Mouse (Mus musculus): ENCODE measurements at regions not wholly inside any gene's neighbourhood (a gene's known extent, or its start where the extent isn't known, plus 50 kb on each side); places are given as distances from the start of the nearest gene placed in this dataset.

DNA sequence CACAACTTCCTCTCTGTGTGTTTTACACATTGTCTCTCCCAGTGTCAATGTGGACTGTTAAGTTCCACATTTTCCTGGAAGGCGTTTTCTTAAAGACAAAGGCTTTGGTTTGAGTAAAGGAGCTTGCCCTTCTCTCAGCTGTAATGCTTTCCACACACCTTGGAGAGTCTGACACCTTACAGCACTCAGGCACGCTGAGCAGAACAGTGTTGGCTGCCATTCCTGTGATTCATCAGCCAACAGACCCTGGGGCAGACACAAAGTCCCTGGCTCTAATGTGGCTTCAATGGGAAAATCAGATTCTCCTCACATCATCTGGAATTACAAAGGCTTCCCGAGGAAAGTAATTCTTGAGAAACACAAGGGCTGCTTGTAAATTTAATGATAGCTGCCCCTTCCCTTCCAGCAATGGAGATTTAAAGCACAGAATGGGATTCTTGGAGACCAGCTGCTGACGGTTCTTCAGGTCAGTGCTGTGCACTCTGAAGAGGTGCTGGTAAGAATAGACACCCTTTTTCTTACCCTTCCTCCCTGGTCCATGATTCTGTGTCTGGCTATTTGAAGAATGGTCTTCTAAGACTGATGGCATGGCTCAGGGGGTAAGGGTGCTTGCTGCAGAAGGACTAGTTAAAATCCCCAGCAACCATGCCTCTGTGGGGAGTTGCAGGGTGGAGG is 468.4 kb upstream of the Nr2f2 start:
- no peak for DNase-seq

DNA sequence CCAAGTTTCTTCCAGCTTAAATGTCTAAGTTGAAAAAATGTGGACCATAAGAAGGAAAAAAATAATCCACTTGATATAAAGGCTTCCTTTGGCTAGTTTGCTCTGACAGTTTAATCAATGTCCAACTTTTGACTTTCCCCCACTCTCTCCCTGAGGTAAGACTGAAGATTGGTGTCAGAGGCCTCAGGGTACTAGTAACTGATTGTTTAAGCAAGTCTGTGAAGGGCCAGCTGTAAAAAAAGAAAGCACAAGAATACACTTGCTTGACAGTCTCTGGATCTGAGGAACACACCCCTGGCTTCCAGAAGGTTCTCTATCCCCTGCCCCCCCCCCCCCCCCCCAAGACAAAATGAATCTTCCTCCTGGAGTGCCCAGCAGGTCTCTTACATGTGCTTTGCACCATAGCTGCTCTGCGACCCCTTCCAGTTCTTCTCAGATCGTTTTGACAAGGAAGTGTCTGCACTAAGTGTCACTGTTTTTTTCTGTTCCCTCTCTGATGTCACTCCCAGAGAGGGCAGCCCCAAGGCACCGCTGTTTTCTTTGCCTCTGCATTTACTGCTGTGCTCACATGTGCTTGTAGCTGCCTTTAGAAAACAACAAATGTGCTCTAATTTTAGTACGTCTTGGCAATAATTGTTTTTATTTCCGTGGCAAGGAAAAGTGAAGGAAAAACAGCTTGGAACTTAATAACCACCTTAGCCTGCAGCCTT is 462.1 kb upstream of the Nr2f2 start:
- DNase-seq: no peak

DNA sequence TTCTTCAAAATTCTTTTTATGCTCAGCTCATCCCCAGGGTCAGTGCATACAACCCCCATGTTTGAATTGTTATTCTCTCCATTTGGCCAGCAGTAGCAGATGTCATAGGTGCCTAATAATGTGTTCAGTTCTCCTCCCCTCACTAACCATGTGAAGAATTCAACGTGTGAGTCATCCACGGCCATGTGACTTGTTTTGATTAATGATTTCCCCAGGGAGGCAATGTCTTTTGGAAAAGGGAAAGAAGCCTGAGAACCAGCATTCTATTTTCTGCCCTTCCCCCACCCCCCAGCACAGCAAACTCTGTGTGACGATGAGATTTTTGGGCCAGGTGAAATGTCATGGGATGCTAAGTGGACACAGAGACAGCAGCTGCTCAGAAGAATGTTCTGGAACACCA is 459.5 kb upstream of the Nr2f2 start:
- DNase-seq: no peak

DNA sequence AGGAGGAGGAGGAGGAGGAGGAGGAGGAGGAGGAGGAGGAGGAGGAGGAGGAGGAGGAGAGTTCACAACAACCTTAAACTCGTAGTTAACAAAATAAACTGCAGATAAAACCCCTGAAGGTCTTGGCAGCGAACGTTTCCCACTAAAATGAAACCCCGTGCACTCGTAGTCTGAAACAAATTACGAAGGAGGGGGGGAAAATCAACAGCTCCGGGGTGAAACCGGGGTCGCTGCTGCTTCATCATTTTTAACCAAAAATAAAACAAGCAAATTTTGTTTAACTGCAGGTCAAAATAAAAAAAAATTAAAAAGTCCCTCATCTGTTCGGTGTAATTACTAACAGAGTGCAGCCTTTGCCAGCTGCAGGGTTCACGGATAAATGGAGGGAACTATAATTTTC is 456.5 kb upstream of the Nr2f2 start:
- no peak for DNase-seq

DNA sequence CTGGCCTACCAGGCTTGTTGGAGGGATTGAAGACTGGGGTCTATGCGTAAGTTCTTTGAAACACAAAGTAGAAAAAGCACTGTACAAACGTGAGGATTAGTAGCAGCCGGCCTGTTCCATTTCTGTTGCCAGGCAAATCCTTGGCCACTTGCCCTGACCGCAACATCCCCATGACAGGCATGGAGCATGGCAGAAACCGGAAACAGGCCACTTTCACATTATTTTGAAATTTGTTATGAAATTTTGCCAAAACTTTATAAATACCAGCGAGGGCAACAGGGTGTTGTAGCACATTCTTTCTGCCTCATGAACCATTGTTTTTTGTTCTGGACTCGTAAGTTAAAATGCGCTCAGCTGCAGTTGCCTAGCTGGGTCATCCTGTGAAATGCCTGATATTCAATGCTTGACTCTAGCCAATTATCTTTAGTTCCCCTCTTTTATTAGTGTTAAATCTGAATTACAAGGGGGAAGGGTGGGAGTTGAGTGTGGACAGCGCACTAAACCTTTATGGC is 455.8 kb upstream of the Nr2f2 start:
- DNase-seq: peak; percentile 62

DNA sequence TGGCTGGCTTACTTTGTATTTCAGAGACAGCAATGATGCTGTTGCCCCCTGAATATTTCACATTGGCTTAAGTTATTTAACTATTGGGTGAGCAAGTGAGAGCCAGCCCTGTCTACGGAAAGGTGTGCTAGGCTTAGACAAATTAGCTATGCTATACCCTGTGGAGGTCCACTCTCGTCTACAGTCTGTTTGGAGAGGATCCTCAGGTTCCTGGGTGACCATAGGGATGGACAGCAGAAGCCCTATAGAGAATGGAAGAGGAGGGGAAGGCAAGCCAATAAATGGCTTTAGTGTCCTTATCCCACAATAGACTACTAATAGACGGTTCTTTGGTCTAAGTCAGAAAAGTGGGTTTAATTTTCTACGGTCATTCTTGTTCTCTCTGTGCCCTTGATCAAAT is 455.3 kb upstream of the Nr2f2 start:
- no peak for DNase-seq

DNA sequence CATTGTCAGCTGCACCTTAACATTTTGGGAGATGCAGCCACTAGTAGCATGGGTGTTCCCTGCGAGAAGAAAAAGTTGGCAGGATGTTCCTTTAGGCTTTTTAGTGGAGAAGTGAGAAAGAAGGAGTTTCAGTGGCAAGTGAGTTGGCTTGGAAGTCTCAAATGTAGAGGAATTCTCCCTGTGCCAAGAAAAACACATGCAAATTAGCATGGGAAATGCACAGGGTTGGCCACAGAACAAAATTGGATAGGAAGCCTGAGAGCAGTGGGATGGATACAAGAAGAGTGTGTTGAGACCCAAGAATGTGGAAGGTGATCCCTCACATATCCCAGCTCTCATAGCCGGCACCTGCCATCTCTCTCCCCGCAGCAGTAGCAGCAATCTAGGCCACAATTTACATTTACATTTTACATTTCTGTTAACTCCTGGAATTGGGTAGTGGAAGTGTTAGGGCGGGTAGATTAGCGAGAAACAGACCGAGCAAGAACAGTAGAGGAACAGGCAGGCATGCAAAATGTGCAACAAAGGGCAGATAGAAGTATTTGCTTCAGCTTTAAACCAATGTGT is 450.9 kb upstream of the Nr2f2 start:
- DNase-seq: no peak

DNA sequence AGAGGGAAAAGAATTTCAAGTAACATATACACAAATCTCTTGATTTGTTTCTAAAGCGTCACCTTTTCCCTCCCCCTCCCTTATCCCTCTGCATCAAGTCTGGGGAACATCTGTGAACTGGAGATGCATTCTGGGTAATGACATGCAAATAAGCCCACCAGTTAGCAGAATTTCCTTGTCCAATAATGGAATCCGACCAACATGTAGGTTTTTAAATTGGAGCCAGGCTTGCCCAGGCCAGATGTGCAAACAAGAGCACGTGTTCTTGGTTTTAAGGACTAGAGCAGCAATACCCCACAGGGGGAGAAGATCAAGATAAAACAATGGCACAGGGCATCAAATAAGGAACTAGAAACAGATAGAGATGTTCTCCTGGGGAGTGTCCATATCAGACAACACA is 447.9 kb upstream of the Nr2f2 start:
- no peak for DNase-seq

DNA sequence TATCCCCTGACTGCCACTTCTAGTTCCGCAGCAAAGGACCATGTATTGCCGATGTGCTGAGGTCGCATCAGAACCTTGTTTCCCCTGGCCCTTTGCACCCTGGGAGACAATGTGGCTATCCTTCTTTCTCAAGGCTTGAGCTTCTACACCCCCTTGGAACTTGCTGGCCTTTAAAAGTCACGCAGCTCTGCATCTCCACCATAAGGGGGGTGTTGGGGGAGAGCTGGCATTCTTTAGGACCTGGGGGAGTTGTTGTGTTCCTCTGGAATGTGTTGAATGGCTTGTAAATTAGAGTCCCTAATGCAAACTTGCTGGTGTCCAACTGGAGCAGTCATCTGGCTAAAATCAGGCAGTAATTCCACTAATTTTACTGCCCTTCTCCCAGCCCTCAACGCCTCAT is 446.6 kb upstream of the Nr2f2 start:
- no peak for DNase-seq

DNA sequence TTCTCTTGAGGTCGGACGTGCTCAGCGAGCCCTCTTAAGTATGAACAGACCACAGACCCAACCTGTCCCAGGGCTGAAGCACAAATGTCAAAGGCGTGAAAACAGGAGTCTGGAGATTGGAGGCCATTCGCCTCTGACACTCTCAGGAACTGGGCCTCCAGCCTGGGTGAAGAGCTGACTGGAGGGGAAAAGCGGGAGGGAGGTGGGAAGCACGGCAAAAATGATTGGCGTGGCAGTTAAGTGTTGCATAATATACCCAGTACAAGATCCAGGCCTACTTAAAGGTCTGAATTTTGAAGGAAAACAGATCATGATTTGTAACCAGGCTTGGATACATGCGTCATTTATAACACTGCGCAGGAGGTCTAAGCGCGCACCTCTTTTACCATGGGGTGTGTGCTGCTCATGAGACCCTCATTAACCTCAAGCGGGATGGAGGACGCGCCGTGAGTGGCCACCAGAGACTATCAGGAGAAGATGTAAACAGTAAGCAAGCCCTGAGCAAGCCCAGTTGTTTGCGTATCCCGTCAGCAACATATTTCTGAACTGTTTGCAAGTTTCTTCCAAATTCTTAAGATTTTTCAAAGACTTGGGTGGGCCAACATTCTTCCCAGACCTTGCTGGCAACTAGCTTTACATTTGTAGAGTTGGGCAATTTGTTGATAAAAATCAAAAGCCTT is 444.0 kb upstream of the Nr2f2 start:
- DNase-seq: no peak

DNA sequence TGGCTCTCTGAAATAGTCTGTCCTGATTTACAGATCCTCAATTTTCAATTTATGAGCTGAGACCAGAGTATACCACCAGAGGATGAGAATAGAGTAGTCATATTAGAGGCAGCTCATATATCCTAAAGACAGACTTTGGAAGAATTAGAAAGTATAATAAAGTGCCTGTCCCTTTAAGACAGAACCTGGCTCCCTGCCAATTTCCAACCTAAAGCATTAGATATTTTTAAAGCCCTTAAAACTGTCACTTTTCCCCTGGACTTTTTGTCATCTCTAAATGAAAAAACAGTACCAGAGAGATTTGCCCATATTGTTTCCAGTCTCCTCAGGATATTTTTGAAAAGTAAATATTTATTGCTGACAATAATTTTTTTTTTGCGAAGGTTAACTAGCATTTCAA is 437.7 kb upstream of the Nr2f2 start:
- DNase-seq: peak; percentile 12

DNA sequence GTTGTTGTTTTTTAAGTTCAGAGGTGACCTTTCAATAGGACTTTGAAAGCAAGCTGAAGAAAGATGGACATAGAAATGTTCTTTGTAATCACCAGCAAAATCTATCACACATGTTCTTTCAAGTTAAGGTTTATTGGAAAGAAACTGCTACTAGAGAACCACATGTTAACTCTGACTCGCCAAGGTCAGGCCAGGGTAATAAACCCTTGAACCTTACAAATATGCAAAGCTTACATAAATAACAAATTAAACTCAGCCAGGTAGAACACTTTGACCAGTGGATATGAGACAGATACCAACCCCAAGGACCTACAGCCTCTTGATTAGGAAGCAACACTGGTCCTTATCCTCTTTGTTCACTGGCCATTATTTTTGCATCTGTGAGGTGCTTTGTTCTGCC is 433.4 kb upstream of the Nr2f2 start:
- DNase-seq: no peak

DNA sequence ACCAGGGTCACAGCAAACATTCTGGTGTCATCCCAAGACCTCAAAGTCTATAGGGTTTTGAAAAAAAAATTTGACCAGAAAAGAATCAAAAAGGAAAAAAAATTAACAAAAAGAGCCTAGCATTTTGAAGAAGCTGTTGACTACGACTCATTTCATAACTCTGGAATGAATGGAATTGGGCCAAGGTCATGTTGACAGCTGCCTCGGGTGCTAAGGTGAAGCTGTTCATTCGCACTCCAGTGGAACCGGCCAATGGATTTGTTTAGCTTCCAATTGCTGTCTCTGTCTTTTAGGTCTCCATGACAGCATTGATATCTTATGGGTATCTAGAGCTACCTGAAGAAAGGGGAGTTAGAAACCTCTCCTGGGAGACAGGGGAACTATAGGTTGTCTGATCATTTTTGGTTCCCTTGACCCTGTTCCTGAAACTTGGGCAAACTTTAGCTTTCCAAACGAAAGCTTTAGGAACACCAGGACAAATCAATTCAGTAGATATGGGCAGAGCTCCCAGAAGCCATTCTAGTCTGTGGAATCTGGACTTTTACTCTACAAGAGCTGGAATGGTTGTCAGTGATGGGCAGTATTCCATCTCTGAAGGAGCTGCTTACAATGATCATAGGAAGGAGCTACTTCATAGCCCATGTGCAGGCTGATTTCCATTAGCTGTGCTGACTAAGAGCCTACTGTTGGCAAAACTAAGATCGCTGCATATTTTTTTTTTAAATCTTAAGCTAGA is 432.7 kb upstream of the Nr2f2 start:
- DNase-seq: no peak

DNA sequence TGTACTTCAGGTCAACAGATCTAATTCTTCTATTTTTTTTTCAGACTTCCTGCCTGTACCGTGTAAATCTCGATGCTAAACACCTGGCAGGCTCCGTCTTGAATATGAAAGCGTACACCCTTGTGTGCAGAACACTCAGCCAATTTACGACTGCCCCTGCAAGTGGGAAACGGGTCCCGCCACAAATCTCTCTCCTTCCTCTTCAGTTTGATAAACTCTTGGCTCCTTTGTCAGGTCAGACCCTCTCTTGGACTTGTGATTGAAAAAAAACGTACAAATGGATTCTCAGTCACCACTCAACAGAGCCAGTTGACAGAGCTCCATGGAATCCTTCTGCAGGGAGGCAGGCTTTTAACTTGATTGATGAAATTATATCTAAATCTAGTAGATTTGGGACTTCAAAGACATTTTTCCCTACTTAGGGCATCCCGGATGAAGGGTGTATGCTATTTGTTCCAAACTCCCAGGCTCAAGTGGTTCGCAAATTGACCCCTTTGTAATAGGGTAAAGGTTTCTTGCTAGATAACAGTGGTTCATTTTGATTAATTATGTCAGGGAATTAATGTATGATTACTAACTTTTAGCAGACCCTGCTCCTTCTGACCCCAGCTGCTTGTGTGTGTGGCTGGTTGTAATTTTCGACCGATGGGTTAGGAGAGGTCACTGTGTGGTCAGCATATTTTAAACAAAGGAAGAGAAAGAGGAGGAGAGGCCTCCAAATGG is 429.7 kb upstream of the Nr2f2 start:
- DNase-seq: no peak

DNA sequence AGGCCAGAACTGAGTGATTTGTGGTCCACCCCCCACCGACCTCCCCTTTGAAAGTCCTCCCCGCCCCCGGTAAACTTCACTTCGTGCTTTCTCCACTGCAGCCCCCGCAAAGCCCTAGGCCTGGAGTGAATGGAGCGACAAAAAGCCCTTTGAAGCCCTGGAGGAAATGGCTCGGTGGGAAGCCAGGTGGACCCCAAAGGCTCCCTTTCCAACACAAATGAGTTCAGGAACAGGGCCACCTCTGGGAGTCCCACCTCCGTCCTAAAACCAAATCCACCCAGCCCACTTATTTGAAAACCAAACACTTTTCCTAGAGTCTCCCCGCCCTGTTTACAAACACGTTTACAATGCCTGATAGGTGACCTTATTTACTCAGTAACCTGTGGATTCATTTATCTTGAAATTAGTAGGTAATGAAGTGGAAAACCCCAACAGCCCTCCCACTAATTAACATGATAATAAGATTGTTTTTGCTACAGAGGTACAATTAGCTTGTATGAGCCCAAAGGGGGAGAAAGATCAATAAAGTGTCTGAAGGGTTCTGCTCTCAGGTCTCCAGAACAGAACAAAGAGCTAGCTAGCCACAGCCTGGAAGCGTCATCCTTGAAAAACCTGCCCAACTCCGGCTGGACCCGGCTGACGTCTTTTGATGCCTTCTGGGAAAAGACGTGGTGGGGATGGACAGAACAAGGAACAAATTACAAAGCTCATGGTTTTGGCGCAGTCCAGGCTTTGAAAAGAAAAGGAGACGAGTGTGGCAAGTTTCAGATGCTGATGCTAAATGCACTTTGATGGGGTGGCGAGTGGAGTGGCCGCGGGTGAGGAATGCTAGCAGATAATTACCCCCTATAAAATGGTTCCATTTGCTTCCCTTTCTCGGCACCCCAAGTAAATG is 422.6 kb upstream of the Nr2f2 start:
- DNase-seq: no peak

DNA sequence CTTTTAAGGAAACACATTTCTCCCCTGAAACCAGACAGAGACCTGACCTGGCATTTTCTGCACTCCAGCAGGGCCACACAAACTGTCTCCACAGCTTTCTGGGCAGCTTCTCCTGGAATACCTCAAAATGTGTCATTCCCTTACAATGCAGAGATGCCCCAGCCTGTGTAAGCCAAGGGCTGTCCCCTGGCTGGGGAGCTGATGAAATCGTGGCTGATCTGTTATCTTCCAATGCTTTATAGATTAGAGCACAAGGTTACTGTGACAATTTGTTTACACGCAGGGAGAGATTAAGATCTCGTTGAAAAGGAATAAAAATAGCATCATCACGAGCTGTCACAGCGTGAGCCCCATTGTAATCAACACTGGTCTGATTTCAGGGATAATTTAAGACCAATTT is 421.4 kb upstream of the Nr2f2 start:
- DNase-seq: no peak

DNA sequence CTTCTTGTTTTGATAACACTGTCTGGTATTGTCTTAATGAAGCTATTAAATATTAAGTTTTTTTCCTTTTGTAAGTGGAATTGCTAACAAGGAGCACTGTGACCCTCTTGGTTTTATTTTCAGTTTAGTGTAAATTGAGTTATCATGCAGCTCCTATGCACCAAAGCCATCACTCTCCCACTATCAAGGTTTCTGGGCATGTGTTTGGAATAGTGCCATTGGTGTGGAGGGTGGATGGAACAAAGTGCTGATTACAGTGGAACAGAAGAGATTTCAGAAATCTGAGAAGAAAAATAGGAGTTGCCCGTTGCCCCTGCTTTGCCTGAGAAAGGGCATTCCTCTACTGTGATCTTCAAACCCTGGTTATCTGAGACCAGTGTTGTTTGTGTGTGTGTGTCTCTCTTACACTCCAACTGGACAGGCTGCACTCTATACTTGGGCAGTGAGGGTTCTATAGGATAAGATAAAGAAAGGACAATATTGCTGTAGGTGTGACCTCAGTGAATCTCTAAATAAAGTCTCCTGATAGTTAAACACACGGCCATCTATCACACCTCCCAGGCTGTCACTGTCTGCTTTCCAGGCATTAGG is 414.3 kb upstream of the Nr2f2 start:
- no peak for DNase-seq

DNA sequence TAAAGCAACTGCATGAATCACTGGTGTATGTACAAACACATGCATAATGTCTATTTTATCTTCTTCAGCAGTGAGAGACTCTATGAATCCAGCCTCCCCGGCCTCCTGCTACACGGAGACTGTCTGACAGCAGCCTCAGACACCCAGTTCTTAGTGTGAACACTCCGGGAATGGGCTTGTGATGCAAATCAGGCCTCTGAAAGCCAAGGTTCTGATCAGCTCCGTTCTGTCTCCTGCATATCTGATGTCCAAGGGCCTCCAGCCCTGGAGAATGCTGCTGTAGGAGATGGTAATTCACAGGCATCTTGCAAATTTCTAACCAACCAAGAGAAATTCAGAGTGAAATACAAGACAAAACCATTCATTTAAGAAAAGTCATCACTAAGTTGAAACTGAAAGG is 411.2 kb upstream of the Nr2f2 start:
- no peak for DNase-seq

DNA sequence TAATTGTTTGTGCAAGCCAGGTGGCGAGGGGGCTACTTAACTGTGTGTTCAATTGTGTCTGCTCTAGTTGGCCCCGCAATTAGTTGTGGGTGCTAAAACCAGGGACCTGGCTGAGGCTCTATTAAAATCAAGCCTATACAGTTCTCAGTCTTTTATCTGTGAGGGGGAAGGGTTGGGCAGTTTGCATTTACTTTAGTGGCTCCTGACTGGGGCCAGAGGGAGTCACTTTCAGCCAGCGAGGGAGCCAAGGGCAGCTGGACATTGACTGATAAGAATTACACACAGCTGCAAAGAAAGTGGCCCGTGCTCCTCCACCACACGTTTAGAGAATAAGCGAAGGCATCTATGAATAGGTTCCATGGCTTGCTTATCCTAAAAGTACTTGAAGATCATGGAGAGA is 403.1 kb upstream of the Nr2f2 start:
- DNase-seq: no peak

DNA sequence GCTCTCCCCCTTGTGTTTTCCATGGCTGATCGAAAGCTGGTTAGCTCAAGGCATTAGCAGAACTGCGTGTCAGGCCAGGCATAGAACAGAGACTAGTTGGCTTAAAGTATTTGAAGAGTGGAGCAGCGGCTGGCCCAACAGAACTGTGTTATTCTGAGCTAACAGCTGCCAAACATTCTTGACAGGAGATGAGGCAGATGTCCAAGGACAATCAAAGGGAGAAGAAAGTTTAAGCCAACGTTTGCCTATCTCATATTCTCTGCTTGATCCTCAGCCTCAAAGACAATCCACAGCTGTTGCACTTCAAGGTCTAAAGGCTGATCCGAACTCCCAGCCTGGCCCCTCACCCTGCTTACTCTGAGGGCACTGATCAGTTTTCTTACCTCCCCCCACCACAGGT is 401.2 kb upstream of the Nr2f2 start:
- no peak for DNase-seq

DNA sequence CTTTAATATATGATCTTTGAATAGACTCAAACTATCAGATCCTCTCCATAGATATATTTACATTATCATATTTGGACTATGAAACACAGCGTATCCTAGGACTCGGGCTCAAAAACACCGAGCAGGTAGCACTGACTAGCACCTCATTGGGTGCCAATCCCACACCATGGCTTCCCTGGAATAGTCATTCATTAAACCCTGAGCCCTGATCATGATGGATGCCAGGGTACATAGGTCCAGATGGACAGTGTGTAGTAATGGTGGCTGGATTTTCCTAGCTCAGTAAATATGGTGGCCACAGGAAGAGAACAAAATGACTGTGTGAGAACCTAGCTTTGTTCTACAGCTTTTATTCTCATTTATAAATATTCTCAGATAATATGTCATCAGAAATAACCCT is 390.1 kb upstream of the Nr2f2 start:
- DNase-seq: no peak

All from heart, postnatal 4 days (tissue).